ENCODE assay signal across 9 mouse cellular contexts in genomic region chr6:37254144-37254543, GRCm38 (mm10). TPM values are rescaled to one million over a fixed set of nuclear protein-coding genes. Genes with fewer than 3 reads are reported as not detected.
DNase-seq lines count a peak whose midpoint lies in the region; ATAC-seq and TF ChIP-seq lines count a peak whose summit lies in the region.
"Had no signal": no experiment of that assay in that cellular context is flagged by ENCODE, and none has a peak within 500 bp of the region (broad histone marks: within the 10 kb centered on the region; RNA-seq: fewer than 3 reads in every experiment).

No protein-coding gene starts in this region.

- no peak overlapping the region for H3K27ac ChIP-seq in midbrain, embryonic 11.5 days (ENCODE audit: low read depth, low read length)
- no peak overlapping the region for H3K27ac ChIP-seq in midbrain, embryonic 13.5 days
- no peak overlapping the region for H3K27ac ChIP-seq in kidney, embryonic 15.5 days
- H3K27ac ChIP-seq in stomach, postnatal 0 days (replicated peaks), result no peak overlapping the region

- H3K4me2 ChIP-seq in midbrain, embryonic 11.5 days, result no peak overlapping the region
- no peak overlapping the region for H3K4me2 ChIP-seq in midbrain, embryonic 13.5 days (replicated peaks)
- no peak overlapping the region for H3K4me2 ChIP-seq in kidney, embryonic 15.5 days
- H3K4me2 ChIP-seq in stomach, postnatal 0 days (replicated peaks; ENCODE audit: low read depth), result no peak overlapping the region

- no peak overlapping the region for H3K4me3 ChIP-seq in midbrain, embryonic 11.5 days (ENCODE audit: low read depth, low read length)
- H3K4me3 ChIP-seq in midbrain, embryonic 13.5 days (replicated peaks), result no peak overlapping the region
- H3K4me3 ChIP-seq in kidney, embryonic 15.5 days (replicated peaks), result no peak overlapping the region
- H3K4me3 ChIP-seq in stomach, postnatal 0 days (ENCODE audit: low read depth, low read length), result no peak overlapping the region

- no peaks in the 10 kb centered on the region for H3K36me3 ChIP-seq in midbrain, embryonic 11.5 days (ENCODE audit: control insufficient read depth, insufficient read depth, low read length)
- H3K36me3 ChIP-seq in midbrain, embryonic 13.5 days, result no peaks in the 10 kb centered on the region
- H3K36me3 ChIP-seq in kidney, embryonic 15.5 days, result no peaks in the 10 kb centered on the region
- no peaks in the 10 kb centered on the region for H3K36me3 ChIP-seq in stomach, postnatal 0 days (ENCODE audit: control insufficient read depth, insufficient read depth, low read length)

- TF ChIP-seq CTCF in stomach, postnatal 0 days (IDR thresholded peaks at IDR 0.05; ENCODE audit: low read depth), result peak; percentile 29; the same call in 1 of the 2 replicates

- no peak overlapping the region for H3K9ac ChIP-seq in midbrain, embryonic 11.5 days (ENCODE audit: low read length)
- no peak overlapping the region for H3K9ac ChIP-seq in midbrain, embryonic 13.5 days (replicated peaks)
- no peak overlapping the region for H3K9ac ChIP-seq in kidney, embryonic 15.5 days
- no peak overlapping the region for H3K9ac ChIP-seq in stomach, postnatal 0 days (ENCODE audit: low read length)

- no peaks in the 10 kb centered on the region for H3K4me1 ChIP-seq in midbrain, embryonic 11.5 days (ENCODE audit: control insufficient read depth, insufficient read depth, low read length)
- no peaks in the 10 kb centered on the region for H3K4me1 ChIP-seq in midbrain, embryonic 13.5 days (replicated peaks)
- H3K4me1 ChIP-seq in kidney, embryonic 15.5 days, result peaks cover 7% of the 10 kb centered on the region; the same call in 1 of the 2 replicates
- no peaks in the 10 kb centered on the region for H3K4me1 ChIP-seq in stomach, postnatal 0 days (replicated peaks; ENCODE audit: control insufficient read depth, insufficient read depth)

- 0 out of 2 replicates have a peak, but pooled peaks have one; percentile 37 for ATAC-seq in cerebellum, adult (ENCODE audit: insufficient number of reproducible peaks, low FRiP score, low TSS enrichment)
- no peak for ATAC-seq in midbrain, embryonic 11.5 days (ENCODE audit: low FRiP score)
- ATAC-seq in midbrain, embryonic 13.5 days, result no peak
- peak; percentile 78 for ATAC-seq in kidney, embryonic 15.5 days (replicated peaks; ENCODE audit: low FRiP score)
- ATAC-seq in stomach, postnatal 0 days (ENCODE audit: low FRiP score, low TSS enrichment), result no peak
- ATAC-seq: activated CD4-positive, CD25-positive, alpha-beta regulatory T cell, adult 4 months had no signal

- no peaks in the 10 kb centered on the region for H3K27me3 ChIP-seq in midbrain, embryonic 11.5 days (ENCODE audit: control insufficient read depth, insufficient read depth, low read length)
- no peaks in the 10 kb centered on the region for H3K27me3 ChIP-seq in midbrain, embryonic 13.5 days
- no peaks in the 10 kb centered on the region for H3K27me3 ChIP-seq in kidney, embryonic 15.5 days
- no peaks in the 10 kb centered on the region for H3K27me3 ChIP-seq in stomach, postnatal 0 days (ENCODE audit: control insufficient read depth, insufficient read depth, low read length)

- no peaks in the 10 kb centered on the region for H3K9me3 ChIP-seq in midbrain, embryonic 11.5 days (ENCODE audit: control insufficient read depth, low read length)
- no peaks in the 10 kb centered on the region for H3K9me3 ChIP-seq in midbrain, embryonic 13.5 days
- no peaks in the 10 kb centered on the region for H3K9me3 ChIP-seq in kidney, embryonic 15.5 days (replicated peaks)
- no peaks in the 10 kb centered on the region for H3K9me3 ChIP-seq in stomach, postnatal 0 days (ENCODE audit: control insufficient read depth, low read length)

- DNase-seq in cerebellum, adult 11-12 months, result no peak
- peak; percentile 82 for DNase-seq in midbrain, embryonic 11.5 days (ENCODE audit: low spot score, missing footprints)
- DNase-seq in stomach, postnatal 0 days (ENCODE audit: low spot score), result no peak
- DNase-seq in layer of hippocampus, adult 9-10 months (ENCODE audit: low spot score), result no peak
- DNase-seq in adrenal gland, adult 2 months, result no peak

- TF ChIP-seq EP300 in stomach, postnatal 0 days (optimal IDR thresholded peaks at IDR 0.05), result no peak

- 68% methylated on average over 8 of the region's 8 CpGs for WGBS in midbrain, embryonic 11.5 days
- 70% methylated on average over 8 of the region's 8 CpGs for WGBS in midbrain, embryonic 13.5 days
- 31% methylated on average over 8 of the region's 8 CpGs for WGBS in kidney, embryonic 15.5 days
- 51% methylated on average over 8 of the region's 8 CpGs for WGBS in stomach, postnatal 0 days

RNA-seq across cellular contexts. Expression of gene Dgki, which starts 45.8 kb away (rescaled TPM):
- 2.1 TPM in 2 replicates for polyA plus RNA-seq in midbrain, embryonic 11.5 days (2014; fragmentation: Nextera tagmentation; extraction: Ambion mirVana)
- polyA plus RNA-seq in midbrain, embryonic 13.5 days (2015; fragmentation: Nextera tagmentation; extraction: Ambion mirVana), result 4.8 and 6.4 TPM in 2 replicates
- polyA plus RNA-seq in kidney, embryonic 15.5 days (2015; fragmentation: Nextera tagmentation; extraction: Ambion mirVana), result 0.39 and 0.55 TPM in 2 replicates
- 0.39 and 0.56 TPM in 2 replicates for polyA plus RNA-seq in stomach, postnatal 0 days (2015; fragmentation: Nextera tagmentation; extraction: Ambion mirVana)
- 1 to 10 TPM; 2.0 to 2.6 TPM for total RNA-seq in adrenal gland, adult 2 months (2021)
- 0.53 and 0.54 TPM in 2 replicates for polyA plus RNA-seq in adrenal gland, adult 2 months (2012; rRNA removed)

Comparison
In these comparisons a context has a peak if more than half of its experiments do, and no peak if none do; other contexts are left out.
1. ATAC-seq: peak in cerebellum, adult (single experiment) and kidney, embryonic 15.5 days (single experiment); none in midbrain, embryonic 11.5 days (single experiment), midbrain, embryonic 13.5 days (single experiment) and stomach, postnatal 0 days (single experiment).